Mouse (Mus musculus) embryonic facial prominence, embryonic 10.5 days (tissue): ENCODE results near the gene 4930503E14Rik. TPM values are rescaled to one million over a fixed set of nuclear protein-coding genes. Genes with fewer than 3 reads are reported as not detected.
"Not testable (repeated sequence)": the region's sequence is repeated elsewhere in the genome, so short reads cannot be mapped to it uniquely, and the experiment has no call there.

ENCODE experiments used
- DNase-seq: peaks from one replicate; pipeline ENCODE4 v3.0.0-alpha.2; 2017; ENCODE audit warnings: low spot score
- H3K27ac ChIP-seq: fragments of 300-500 bp; sonication (generic); replicated peaks from 2 replicates; pipeline ENCODE4 v1.5.1; 2016; ENCODE audit warnings: mild to moderate bottlenecking
- H3K27me3 ChIP-seq: fragments of 300-500 bp; sonication (generic); replicated peaks from 2 replicates; pipeline ENCODE4 v1.6.1; 2016; ENCODE audit warnings: low read depth, mild to moderate bottlenecking; ENCODE audit not compliant: poor library complexity, severe bottlenecking
- H3K36me3 ChIP-seq: fragments of 300-500 bp; sonication (generic); replicated peaks from 2 replicates; pipeline ENCODE4 v1.6.1; 2016; ENCODE audit warnings: mild to moderate bottlenecking, moderate library complexity
- H3K4me1 ChIP-seq: fragments of 300-500 bp; sonication (generic); 2 replicates; pipeline ENCODE4 v1.6.1; 2016
- H3K4me3 ChIP-seq: fragments of 300-500 bp; sonication (generic); 2 replicates; pipeline ENCODE4 v1.5.1; 2016; ENCODE audit warnings: mild to moderate bottlenecking, moderate library complexity
- H3K9me3 ChIP-seq: fragments of 300-500 bp; sonication (generic); 2 replicates; pipeline ENCODE4 v1.6.1; 2016; ENCODE audit warnings: mild to moderate bottlenecking
- WGBS: fragments of 180-500 bp; shearing (Covaris S2); methylation state at CpG from one replicate; pipeline ENCODE4 v1.1.7; 2016; 5-methylcytosine and 5-hydroxymethylcytosine counted together
- polyA plus RNA-seq: library from polyadenylated mRNA; unstranded; fragments of >200 nt; fragmentation: Nextera tagmentation; extraction: Ambion mirVana; gene quantifications from 2 replicates; pipeline ENCODE4 v1.2.1, GENCODE M21; 2016

4930503E14Rik gene
- not detected in 2 replicates for polyA plus RNA-seq

DNA sequence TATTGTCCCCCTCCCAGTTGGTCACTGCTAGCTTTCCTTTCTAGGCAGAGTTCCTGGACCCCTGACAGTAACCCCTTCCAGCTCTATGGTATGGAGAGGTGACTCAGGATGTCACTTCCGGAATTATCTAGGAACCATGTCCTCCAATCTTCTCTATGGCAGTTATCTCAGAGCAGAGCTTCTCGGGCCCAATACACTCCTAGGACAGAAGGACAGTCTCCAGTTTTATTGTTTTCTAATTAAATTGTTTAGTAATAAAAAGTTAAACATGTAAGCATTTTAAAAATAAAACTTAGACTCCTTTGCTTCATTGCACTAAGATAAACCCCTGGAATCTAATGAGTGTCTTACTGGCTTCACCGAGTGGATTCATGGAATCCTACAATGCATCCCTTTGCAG, at the start of gene 4930503E14Rik:
4930503E14Rik (minus strand) TSS at position 101 of the 400 bp plus-strand sequence.
- not testable (repeated sequence) for H3K36me3 ChIP-seq, DNase-seq, H3K27me3 ChIP-seq, H3K9me3 ChIP-seq, H3K4me3 ChIP-seq, H3K27ac ChIP-seq, H3K4me1 ChIP-seq
- 87% methylated on average over 3 of the region's 3 CpGs for WGBS

DNA sequence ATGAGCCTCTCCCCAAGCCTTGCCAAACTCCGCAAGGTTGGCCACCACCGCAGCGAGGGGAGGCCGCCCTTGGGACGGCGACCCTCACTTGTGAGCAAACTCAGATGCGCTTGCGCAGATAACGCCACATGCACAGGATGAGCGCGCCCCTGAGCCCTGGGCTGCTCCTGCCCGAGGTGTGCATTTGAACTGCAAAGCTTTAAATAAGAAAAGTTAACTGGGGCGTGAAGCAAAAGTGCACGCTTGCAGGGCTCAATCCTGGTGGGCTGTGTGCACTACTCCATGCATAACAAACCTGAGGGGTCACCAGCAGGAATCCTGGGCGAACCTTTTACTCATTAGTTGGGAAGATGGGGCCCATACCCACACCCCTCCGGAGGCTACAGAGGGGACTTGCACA, 35.0 kb upstream of the 4930503E14Rik start:
- Histone ChIP-seq H3K27ac (no peak overlapping the region), H3K4me3 (no peak overlapping the region), H3K9me3 (peaks cover 18% of the 10 kb centered on the region; the same call in 1 of the 2 replicates), H3K4me1 (no peaks in the 10 kb centered on the region), H3K36me3 (no peaks in the 10 kb centered on the region), H3K27me3 (no peaks in the 10 kb centered on the region)
- WGBS, result 91% methylated on average over 16 of the region's 16 CpGs
- DNase-seq, result no peak

GRCm38 (mm10) chr14:44197361-44197760, 15.7 kb downstream of the 4930503E14Rik start, which contains the start of gene Gm8212:
Gene Gm8212, plus strand, starts transcription at chr14:44197661.
- not testable (repeated sequence) for H3K27me3 ChIP-seq, H3K4me1 ChIP-seq, H3K9me3 ChIP-seq, H3K27ac ChIP-seq, H3K36me3 ChIP-seq, H3K4me3 ChIP-seq, DNase-seq
- WGBS, result 86% methylated on average over 2 of the region's 3 CpGs

GRCm38 (mm10) chr14:44123551-44123950, 89.5 kb downstream of the 4930503E14Rik start, which contains the start of gene Gm3327:
Gene Gm3327, plus strand, starts transcription at chr14:44123851.
- not testable (repeated sequence) for H3K9me3 ChIP-seq, H3K27ac ChIP-seq, H3K4me1 ChIP-seq, DNase-seq, H3K27me3 ChIP-seq, H3K36me3 ChIP-seq, H3K4me3 ChIP-seq
- WGBS, result 84% methylated on average over 4 of the region's 4 CpGs

Other genes starting within 250 kb of the 4930503E14Rik start
- not detected in 2 replicates for gene Ang6, start 211.0 kb downstream of the 4930503E14Rik start, polyA plus RNA-seq
- not detected in 2 replicates for gene Ear2, start 110.6 kb downstream of the 4930503E14Rik start, polyA plus RNA-seq
- gene Gm3327, start 89.4 kb downstream of the 4930503E14Rik start, polyA plus RNA-seq, result not detected in 2 replicates
- gene Gm8212, start 15.6 kb downstream of the 4930503E14Rik start, polyA plus RNA-seq, result not detected in 2 replicates
- gene Gm8220, start 72.3 kb upstream of the 4930503E14Rik start, polyA plus RNA-seq, result not detected in 2 replicates
- gene Gm5930, start 125.3 kb upstream of the 4930503E14Rik start, polyA plus RNA-seq, result not detected in 2 replicates
- gene Gm8229, start 152.1 kb upstream of the 4930503E14Rik start, polyA plus RNA-seq, result not detected in 2 replicates
- gene Gm3371, start 197.4 kb upstream of the 4930503E14Rik start, polyA plus RNA-seq, result not detected in 2 replicates
- gene Gm8232, start 220.4 kb upstream of the 4930503E14Rik start, polyA plus RNA-seq, result not detected in 2 replicates